Mouse (Mus musculus): Measurements from ENCODE around the gene Cnpy2. TPM values are rescaled to one million over a fixed set of nuclear protein-coding genes. Genes with fewer than 3 reads are reported as not detected.
"Not testable (repeated sequence)": the region's sequence is repeated elsewhere in the genome, so short reads cannot be mapped to it uniquely, and the experiment has no call there.

Cnpy2 gene
- 10 to 100 TPM; 81.1 to 92.0 TPM for total RNA-seq (2021)

DNA sequence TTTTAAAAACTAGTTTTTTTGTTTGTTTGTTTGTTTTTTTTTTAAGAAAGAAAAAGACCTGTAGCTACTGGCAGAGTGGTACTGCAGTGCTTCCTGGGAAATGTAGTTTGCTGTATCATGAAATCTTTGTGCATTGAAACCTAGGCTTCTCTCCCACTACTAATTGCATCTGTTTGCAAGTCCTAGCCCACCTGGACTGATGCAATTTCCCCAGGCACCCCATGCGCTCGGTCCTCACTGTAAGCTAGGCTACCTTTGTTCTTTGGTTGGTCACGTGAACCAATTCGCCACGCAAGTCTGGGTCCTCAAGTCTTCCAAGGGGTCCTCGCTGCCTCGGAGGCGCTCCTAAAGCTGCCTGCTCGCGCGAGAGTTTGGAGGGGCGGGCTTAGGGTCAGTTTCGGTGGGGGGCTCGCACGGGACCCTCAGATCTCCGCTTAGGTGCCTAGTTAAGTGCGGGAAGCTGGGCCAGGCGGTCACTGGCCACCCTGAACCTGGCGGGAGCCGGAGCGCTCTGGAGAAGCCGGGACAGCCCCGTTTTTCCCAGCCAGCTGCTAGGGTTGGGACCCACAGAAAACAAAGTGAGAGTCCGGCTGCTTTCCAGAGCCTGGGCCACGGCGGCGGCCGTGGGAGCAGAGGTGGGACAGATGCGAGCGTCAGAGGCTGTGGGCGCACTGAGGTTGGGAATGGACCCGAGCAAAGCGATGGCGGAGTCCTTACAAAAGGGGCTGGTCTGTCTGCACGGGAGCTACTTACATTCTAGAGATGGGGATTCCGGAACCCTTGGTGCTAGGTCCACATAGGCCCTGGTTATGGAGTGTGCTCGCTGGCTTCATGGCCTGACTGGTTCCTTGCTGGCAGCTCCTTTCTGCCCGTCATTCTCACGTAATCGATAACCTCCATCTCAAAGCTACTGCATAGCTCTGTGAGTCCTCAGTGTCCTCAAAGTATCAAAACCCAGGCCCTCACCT lies at the start of gene Cnpy2:
Gene Cnpy2, plus strand, starts transcription at position 319 of the 968 bp plus-strand sequence.
- DNase-seq (ENCODE audit: extremely low spot score in 1 of 2, low spot score in 1 of 2): peak; percentile 70 to 85

DNA sequence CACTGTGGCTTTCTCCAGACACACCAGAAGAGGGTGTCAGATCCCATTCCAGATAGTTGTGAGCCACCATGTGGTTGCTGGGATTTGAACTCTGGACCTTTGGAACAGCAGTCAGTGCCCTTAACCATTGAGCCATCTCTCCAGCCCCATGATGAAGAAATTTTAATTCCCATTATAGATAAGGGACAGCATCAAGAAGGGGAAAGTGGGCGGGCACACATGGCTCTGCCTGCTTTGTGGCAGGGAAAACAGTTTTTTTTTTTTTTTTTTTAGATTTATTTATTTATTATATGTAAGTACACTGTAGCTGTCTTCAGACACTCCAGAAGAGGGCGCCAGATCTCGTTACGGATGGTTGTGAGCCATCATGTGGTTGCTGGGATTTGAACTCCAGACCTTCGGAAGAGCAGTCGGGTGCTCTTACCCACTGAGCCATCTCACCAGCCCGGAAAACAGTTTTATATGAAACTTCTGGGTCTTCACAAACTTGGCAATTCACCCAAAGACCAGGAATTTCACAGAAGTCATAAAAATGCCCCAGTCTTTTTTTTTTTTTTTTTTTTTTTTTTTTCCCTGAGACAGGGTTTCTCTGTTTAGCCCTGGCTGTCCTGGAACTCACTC lies 49.3 kb upstream of the Cnpy2 start:
- not testable (repeated sequence) for DNase-seq (ENCODE audit: extremely low spot score in 1 of 2, low spot score in 1 of 2)

DNA sequence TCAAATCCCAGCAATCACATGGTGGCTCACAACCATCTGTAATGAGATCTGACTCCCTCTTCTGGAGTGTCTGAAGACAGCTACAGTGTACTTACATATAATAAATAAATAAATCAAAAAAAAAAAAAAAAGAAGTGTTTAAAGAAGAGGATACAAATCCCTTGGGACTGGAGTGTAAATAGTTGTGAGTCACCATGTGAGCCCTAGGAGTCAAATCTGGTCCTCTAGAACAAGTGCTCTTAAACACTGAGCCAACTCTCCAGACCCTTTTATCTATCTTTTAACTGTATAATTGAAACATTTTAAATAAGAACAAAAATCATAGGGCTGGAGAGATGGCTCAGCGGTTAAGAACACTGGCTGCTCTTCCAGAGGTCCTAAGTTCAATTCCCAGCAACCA lies 46.9 kb upstream of the Cnpy2 start:
- not testable (repeated sequence) for DNase-seq (ENCODE audit: extremely low spot score in 1 of 2, low spot score in 1 of 2)

DNA sequence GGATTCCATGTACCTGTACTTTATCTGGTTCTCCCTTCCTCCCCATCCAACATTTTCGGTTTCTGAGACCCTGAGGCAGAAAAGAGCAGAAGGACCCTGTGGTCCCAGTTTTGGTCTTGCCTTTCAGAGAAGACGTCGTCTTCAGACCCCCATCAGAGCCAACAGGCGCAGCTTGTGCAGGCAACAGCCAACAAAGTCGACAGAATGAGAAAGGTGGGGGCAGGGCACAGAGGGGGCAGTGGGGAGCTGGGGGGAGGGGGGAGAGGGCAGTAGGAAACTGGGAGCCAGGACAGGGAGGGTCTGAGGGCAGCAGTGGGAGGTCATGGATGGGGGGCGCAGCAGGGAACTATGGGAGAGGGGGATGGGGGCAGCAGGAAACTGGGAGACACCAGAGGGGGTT lies 44.1 kb upstream of the Cnpy2 start:
- DNase-seq (ENCODE audit: extremely low spot score in 1 of 2, low spot score in 1 of 2): no peak

DNA sequence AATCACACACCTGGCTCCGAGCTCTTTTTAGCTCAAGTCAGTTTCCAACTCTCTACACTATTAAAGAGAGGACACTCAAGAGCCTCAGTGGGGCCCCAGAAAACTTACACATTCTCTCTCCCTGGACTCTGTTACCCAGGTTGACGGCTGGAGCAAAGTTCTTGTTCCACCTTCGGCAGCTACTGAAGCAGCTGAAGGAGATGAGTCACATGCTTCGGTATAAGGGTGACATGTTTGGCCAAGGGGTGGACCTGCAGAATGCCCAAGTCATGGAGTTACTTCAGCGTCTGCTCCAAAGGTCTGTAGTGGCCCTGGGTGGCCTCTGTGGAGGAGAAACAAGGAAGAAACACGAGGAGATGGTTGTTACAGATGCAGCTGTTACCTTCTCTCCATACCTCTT lies 41.3 kb upstream of the Cnpy2 start:
- DNase-seq (ENCODE audit: extremely low spot score in 1 of 2, low spot score in 1 of 2): no peak

DNA sequence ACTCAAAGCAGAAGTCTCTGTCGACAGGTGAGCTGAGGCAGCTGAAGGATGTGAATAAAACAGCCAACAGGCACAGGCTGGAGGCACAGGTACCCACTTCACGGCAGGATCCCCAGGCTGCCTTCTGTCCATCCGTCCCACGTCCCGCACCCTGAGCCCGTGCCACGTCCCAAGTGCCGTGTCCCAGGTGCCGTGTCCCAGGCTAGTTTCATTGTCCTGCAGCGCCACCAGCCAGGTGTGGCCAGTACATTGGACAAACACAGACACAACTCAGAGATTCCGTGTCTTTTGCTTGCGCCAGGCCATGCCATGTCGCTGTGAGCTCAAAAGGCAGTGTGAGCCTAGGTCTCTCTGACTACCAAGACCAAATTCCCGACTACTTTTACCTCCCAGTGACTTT lies 40.6 kb upstream of the Cnpy2 start:
- DNase-seq (ENCODE audit: extremely low spot score in 1 of 2, low spot score in 1 of 2): no peak

DNA sequence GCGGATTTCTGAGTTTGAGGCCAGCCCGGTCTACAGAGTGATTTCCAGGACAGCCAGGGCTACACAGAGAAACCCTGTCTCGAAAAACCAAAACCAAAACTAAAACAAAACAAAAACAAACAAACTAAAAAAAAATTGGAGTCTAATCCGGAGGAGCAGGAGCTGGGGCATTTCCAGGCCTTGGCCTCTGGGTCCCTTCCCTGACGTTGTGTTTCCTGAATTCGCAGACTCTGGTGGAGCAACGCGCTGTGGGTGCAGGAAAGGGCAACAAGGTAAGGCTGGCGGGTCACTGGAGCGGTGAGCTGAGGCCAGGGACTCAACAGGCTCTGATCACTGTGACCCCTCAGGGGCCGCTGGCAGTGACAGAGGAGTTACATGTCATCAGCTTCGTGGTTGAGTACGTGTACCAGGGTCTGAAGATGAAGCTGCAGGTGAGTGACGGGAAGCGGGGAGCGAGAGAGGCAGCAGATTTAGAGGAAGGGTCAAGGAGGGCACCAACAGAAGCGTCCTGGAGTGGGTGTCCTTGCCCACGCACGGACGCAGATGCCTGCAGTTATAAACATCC lies 39.3 kb upstream of the Cnpy2 start:
- DNase-seq (ENCODE audit: extremely low spot score in 1 of 2, low spot score in 1 of 2): no peak

- peak; percentile 57 to 79 for DNase-seq (ENCODE audit: extremely low spot score in 1 of 2, low spot score in 1 of 2)
These were observed 38.4 kb upstream of the Cnpy2 start for GRCm38 (mm10) chr10:128283604-128284579.

GRCm38 (mm10) chr10:128290594-128290993 lies 31.7 kb upstream of the Cnpy2 start:
- DNase-seq (ENCODE audit: extremely low spot score in 1 of 2, low spot score in 1 of 2): not testable (repeated sequence)

DNA sequence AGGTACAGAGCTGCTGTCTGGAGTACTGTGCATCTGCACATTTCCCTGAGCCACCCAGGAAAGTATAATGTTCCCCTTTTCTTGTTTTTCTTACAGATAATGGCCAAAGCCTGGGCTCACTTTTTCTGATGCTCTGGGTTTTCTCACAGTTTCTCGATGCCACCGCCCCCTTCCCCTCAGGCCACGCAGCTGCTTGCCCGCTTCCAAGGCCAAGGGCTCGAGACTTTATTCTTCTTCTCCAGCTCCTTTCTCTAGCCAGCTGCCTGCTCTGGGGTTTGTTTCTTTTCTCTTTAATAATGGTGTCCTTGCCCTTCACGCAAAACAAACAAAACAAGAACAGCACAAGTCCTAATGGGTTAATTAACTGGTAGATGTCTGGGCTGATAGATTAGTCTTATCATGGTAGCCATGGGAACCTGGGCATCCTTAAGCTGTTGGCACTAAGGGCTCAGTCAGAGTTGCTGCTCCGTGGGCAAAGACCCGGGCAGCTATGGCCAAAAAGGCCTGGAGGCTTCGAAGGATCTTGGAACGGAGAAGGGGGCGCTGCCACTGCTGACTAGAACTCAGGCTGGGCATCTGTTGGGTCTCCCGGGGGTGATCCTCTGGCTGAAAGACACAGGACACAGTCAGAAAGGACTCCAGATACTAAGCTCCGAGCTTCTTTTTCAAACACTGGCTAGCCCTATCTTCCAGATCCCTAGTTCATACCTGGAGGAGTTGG lies 25.7 kb upstream of the Cnpy2 start:
- no peak for DNase-seq (ENCODE audit: extremely low spot score in 1 of 2, low spot score in 1 of 2)

DNA sequence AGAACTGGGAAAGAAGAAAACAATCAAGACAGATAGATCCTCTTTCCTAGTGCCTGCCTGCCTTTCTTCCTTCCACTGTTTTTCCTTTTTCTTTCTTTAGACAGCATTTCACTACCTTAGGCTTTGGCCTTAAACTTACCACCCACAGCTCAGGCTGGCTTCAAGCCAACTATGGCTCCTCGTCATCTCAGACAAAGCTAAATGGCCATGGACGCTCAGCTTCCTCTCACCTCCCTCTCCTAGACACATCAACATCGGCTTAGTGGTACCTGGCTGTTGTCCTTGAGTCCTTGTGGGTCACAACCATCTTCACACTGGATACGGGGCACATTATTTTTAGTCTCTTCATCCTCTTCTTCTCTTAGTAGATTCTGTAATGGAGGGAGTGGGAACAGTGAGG lies 25.0 kb upstream of the Cnpy2 start:
- DNase-seq (ENCODE audit: extremely low spot score in 1 of 2, low spot score in 1 of 2): no peak

GRCm38 (mm10) chr10:128297622-128298021 lies 24.6 kb upstream of the Cnpy2 start:
- DNase-seq (ENCODE audit: extremely low spot score in 1 of 2, low spot score in 1 of 2): no peak

DNA sequence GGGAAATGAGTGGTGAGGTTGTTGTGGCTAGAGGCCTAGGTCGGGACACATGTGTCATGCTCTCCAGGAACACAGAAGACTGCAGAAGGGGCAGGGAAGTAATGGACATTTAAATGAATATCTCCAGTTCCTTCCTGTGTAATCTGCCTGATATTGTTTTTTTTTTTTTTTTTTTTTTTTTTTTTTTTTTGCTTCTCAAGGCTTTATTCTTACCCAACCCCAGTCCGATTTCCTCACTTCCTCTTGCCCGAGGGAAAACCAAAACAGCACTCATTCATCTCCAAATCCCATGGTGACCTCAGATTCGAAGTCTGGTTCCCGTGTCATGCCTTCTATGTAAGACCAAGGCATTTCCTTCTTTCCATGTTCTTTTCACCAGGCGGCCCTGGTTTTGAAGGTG lies 24.0 kb upstream of the Cnpy2 start:
- DNase-seq (ENCODE audit: extremely low spot score in 1 of 2, low spot score in 1 of 2): no peak

DNA sequence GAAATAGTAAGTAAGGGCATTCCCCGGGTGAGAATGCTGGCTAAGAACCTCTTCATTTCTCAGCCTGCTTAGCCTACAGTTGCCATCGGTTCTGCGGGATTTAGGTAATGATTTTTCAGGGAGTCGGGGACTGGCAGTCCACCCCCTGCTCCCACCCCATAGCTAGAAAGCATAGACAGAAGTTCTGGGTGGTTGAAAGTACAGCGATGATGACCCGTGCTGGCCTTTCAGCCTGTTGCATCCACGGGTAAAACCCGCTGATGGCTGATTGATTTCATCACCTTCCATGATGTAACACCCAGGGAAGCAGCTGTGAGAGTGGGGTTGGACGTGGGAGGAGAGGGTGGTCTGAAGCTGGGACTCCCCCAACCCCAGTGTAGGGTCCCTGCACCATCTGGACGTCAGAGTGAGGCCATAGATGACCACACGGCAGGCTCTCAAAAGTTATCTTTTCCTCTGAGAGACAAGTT lies 23.5 kb upstream of the Cnpy2 start, which contains the start of gene Il23a:
Gene Il23a, minus strand, starts transcription at position 51 of the 470 bp plus-strand sequence.
- no peak for DNase-seq (ENCODE audit: extremely low spot score in 1 of 2, low spot score in 1 of 2)

GRCm38 (mm10) chr10:128302357-128302756 lies 19.9 kb upstream of the Cnpy2 start:
- DNase-seq (ENCODE audit: extremely low spot score in 1 of 2, low spot score in 1 of 2): no peak

GRCm38 (mm10) chr10:128302785-128303125 lies 19.5 kb upstream of the Cnpy2 start:
- DNase-seq (ENCODE audit: extremely low spot score in 1 of 2, low spot score in 1 of 2): no peak

- peak; percentile 99 to 100 for DNase-seq (ENCODE audit: extremely low spot score in 1 of 2, low spot score in 1 of 2)
These were observed 18.9 kb upstream of the Cnpy2 start, which contains the start of gene Pan2 for GRCm38 (mm10) chr10:128303126-128304021. TSS of gene Pan2 (plus strand) at chr10:128303335.

DNA sequence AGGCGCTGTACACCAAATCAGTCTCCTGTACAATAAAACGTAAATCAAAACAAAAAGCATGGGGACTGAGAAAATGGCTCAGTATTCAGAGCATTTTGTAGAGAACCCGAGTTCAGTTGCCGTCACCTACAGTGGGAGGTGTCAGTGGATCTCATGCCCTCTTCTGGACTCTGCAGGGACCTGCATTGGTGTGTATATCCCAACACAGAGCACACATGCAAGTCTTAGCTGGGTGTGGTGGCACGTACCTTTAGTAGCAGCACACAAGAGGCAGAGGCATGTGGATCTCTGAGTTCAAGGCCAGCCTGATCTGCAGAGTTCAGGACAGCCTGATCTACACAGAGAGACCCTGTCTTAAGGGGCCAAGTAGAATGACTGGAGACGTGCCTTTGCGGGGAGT lies 12.6 kb upstream of the Cnpy2 start:
- DNase-seq (ENCODE audit: extremely low spot score in 1 of 2, low spot score in 1 of 2): no peak

Measured in layer of hippocampus, postnatal 25 days (tissue).